Mouse (Mus musculus) embryo, embryonic 9.5 days (tissue): ENCODE measurements around the gene Ssna1.
"Not testable (repeated sequence)": the region's sequence is repeated elsewhere in the genome, so short reads cannot be mapped to it uniquely, and the experiment has no call there.

Experiments used
- DNase-seq: peaks from one replicate; pipeline ENCODE4 v3.0.0-alpha.2; 2017; ENCODE audit errors: extremely low spot score

Gene Ssna1

GRCm38 (mm10) chr2:25262291-25262767, 9.9 kb downstream of the Ssna1 start, which contains the start of gene Tprn:
Gene Tprn (plus strand): TSS chr2:25262618.
- peak; percentile 90 for DNase-seq

- no peak for DNase-seq
These were observed 10.4 kb downstream of the Ssna1 start for GRCm38 (mm10) chr2:25261870-25262269.

- DNase-seq: no peak
These were observed 13.4 kb downstream of the Ssna1 start for GRCm38 (mm10) chr2:25258887-25259286.

GRCm38 (mm10) chr2:25257250-25257649, 15.0 kb downstream of the Ssna1 start:
- not testable (repeated sequence) for DNase-seq

- DNase-seq: peak; percentile 45
These were observed 15.7 kb downstream of the Ssna1 start for GRCm38 (mm10) chr2:25256443-25257109.

- peak; percentile 95 for DNase-seq
These were observed 16.9 kb downstream of the Ssna1 start, which contains the start of gene Tmem203 for GRCm38 (mm10) chr2:25255284-25255779. Gene Tmem203 (plus strand): TSS chr2:25255439.

GRCm38 (mm10) chr2:25252331-25252730, 19.9 kb downstream of the Ssna1 start:
- no peak for DNase-seq

- no peak for DNase-seq
These were observed 25.8 kb downstream of the Ssna1 start, which contains the start of gene AL732309.1 for GRCm38 (mm10) chr2:25246183-25247072. Gene AL732309.1 (minus strand): TSS chr2:25246863.

- DNase-seq: no peak
These were observed 28.1 kb downstream of the Ssna1 start for GRCm38 (mm10) chr2:25244144-25244543.

- no peak for DNase-seq
These were observed 28.9 kb downstream of the Ssna1 start for GRCm38 (mm10) chr2:25243342-25243741.

- no peak for DNase-seq
These were observed 30.1 kb downstream of the Ssna1 start, which contains the start of the genes Rnf208 and Cysrt1 for GRCm38 (mm10) chr2:25242101-25242506. Gene Rnf208 (plus strand): TSS chr2:25242255. Gene Cysrt1 (minus strand): TSS chr2:25242452.

- no peak for DNase-seq
These were observed 30.8 kb downstream of the Ssna1 start for GRCm38 (mm10) chr2:25241438-25241775.

GRCm38 (mm10) chr2:25240723-25241437, 31.4 kb downstream of the Ssna1 start:
- peak; percentile 75 for DNase-seq

GRCm38 (mm10) chr2:25240310-25240709, 31.9 kb downstream of the Ssna1 start:
- no peak for DNase-seq

GRCm38 (mm10) chr2:25239766-25240165, 32.5 kb downstream of the Ssna1 start:
- no peak for DNase-seq

- DNase-seq: no peak
These were observed 34.1 kb downstream of the Ssna1 start for GRCm38 (mm10) chr2:25238106-25238505.

GRCm38 (mm10) chr2:25237522-25237921, 34.7 kb downstream of the Ssna1 start:
- DNase-seq: no peak

GRCm38 (mm10) chr2:25236614-25237013, 35.6 kb downstream of the Ssna1 start, which contains the start of gene Rnf224:
Gene Rnf224 (minus strand): TSS chr2:25236787.
- DNase-seq: no peak

- DNase-seq: no peak
These were observed 37.6 kb downstream of the Ssna1 start for GRCm38 (mm10) chr2:25234551-25235220.

- no peak for DNase-seq
These were observed 38.2 kb downstream of the Ssna1 start, which contains the start of gene Slc34a3 for GRCm38 (mm10) chr2:25234050-25234449. Gene Slc34a3 (minus strand): TSS chr2:25234364.

GRCm38 (mm10) chr2:25233421-25233820, 38.8 kb downstream of the Ssna1 start:
- DNase-seq: no peak
